Mouse (Mus musculus): ENCODE measurements around the gene Zbtb40. TPM values are rescaled to one million over a fixed set of nuclear protein-coding genes. Genes with fewer than 3 reads are reported as not detected.

Zbtb40 gene
- polyA plus RNA-seq, 1 experiment from 2014 or later: 4.1 TPM

- H3K36me3 ChIP-seq (ENCODE audit: control insufficient read depth, insufficient read depth, low read length): no peaks in the 10 kb centered on the region
- WGBS: 85% methylated on average over 8 of the region's 8 CpGs
- H3K4me1 ChIP-seq (ENCODE audit: control insufficient read depth, insufficient read depth, low read length): peaks cover 32% of the 10 kb centered on the region
These were observed 6.6 kb downstream of the Zbtb40 start for GRCm38 (mm10) chr4:137042039-137042438.

GRCm38 (mm10) chr4:137041161-137041621 lies 7.4 kb downstream of the Zbtb40 start:
- Histone ChIP-seq H3K9ac (ENCODE audit: low read depth, low read length) (no peak overlapping the region), H3K27ac (replicated peaks; ENCODE audit: low read depth, low read length) (no peak overlapping the region), H3K36me3 (ENCODE audit: control insufficient read depth, insufficient read depth, low read length) (no peaks in the 10 kb centered on the region), H3K9me3 (ENCODE audit: control insufficient read depth, low read length) (no peaks in the 10 kb centered on the region), H3K4me1 (ENCODE audit: control insufficient read depth, insufficient read depth, low read length) (peaks cover 32% of the 10 kb centered on the region), H3K4me3 (ENCODE audit: low read depth, low read length) (no peak overlapping the region), H3K4me2 (ENCODE audit: low read depth, low read length) (no peak overlapping the region), H3K27me3 (replicated peaks; ENCODE audit: control insufficient read depth, insufficient read depth, low read length) (no peaks in the 10 kb centered on the region)
- DNase-seq (ENCODE audit: low spot score): no peak
- 69% methylated on average over 10 of the region's 10 CpGs for WGBS
- ATAC-seq (ENCODE audit: low read depth): no peak

More at GRCm38 (mm10) chr4:137042039-137042438, 6.6 kb downstream of the Zbtb40 start:
- no peak for ATAC-seq (ENCODE audit: low read depth)
- no peak overlapping the region for H3K4me3 ChIP-seq (ENCODE audit: low read depth, low read length)
- DNase-seq (ENCODE audit: low spot score): no peak
- no peaks in the 10 kb centered on the region for H3K27me3 ChIP-seq (replicated peaks; ENCODE audit: control insufficient read depth, insufficient read depth, low read length)
- no peaks in the 10 kb centered on the region for H3K9me3 ChIP-seq (ENCODE audit: control insufficient read depth, low read length)
- H3K9ac ChIP-seq (ENCODE audit: low read depth, low read length): no peak overlapping the region
- no peak overlapping the region for H3K27ac ChIP-seq (replicated peaks; ENCODE audit: low read depth, low read length)
- no peak overlapping the region for H3K4me2 ChIP-seq (ENCODE audit: low read depth, low read length)

GRCm38 (mm10) chr4:137039441-137039840 lies 9.2 kb downstream of the Zbtb40 start:
- Histone ChIP-seq H3K4me2 (ENCODE audit: low read depth, low read length) (no peak overlapping the region), H3K9ac (ENCODE audit: low read depth, low read length) (no peak overlapping the region), H3K27me3 (replicated peaks; ENCODE audit: control insufficient read depth, insufficient read depth, low read length) (no peaks in the 10 kb centered on the region), H3K36me3 (ENCODE audit: control insufficient read depth, insufficient read depth, low read length) (no peaks in the 10 kb centered on the region), H3K27ac (replicated peaks; ENCODE audit: low read depth, low read length) (no peak overlapping the region), H3K4me3 (ENCODE audit: low read depth, low read length) (no peak overlapping the region), H3K4me1 (ENCODE audit: control insufficient read depth, insufficient read depth, low read length) (peaks cover 25% of the 10 kb centered on the region), H3K9me3 (ENCODE audit: control insufficient read depth, low read length) (no peaks in the 10 kb centered on the region)
- ATAC-seq (ENCODE audit: low read depth) (no peak), DNase-seq (ENCODE audit: low spot score) (no peak)
- WGBS: 94% methylated on average over 7 of the region's 7 CpGs

GRCm38 (mm10) chr4:137038501-137038900 lies 10.1 kb downstream of the Zbtb40 start:
- peaks cover 23% of the 10 kb centered on the region for H3K4me1 ChIP-seq (ENCODE audit: control insufficient read depth, insufficient read depth, low read length)
- ATAC-seq (ENCODE audit: low read depth) (peak; percentile 41; the same call in 1 of the 2 replicates), DNase-seq (ENCODE audit: low spot score) (no peak)
- no peaks in the 10 kb centered on the region for H3K27me3 ChIP-seq (replicated peaks; ENCODE audit: control insufficient read depth, insufficient read depth, low read length)
- 52% methylated on average over 3 of the region's 3 CpGs for WGBS
- no peak overlapping the region for H3K9ac ChIP-seq (ENCODE audit: low read depth, low read length)
- no peaks in the 10 kb centered on the region for H3K9me3 ChIP-seq (ENCODE audit: control insufficient read depth, low read length)
- H3K4me2 ChIP-seq (ENCODE audit: low read depth, low read length): no peak overlapping the region
- no peak overlapping the region for H3K4me3 ChIP-seq (ENCODE audit: low read depth, low read length)
- no peak overlapping the region for H3K27ac ChIP-seq (replicated peaks; ENCODE audit: low read depth, low read length)
- no peaks in the 10 kb centered on the region for H3K36me3 ChIP-seq (ENCODE audit: control insufficient read depth, insufficient read depth, low read length)

- 51% methylated on average over 8 of the region's 8 CpGs for WGBS
- no peak overlapping the region for H3K4me2 ChIP-seq (ENCODE audit: low read depth, low read length)
- no peaks in the 10 kb centered on the region for H3K9me3 ChIP-seq (ENCODE audit: control insufficient read depth, low read length)
- H3K4me1 ChIP-seq (ENCODE audit: control insufficient read depth, insufficient read depth, low read length): peaks cover 20% of the 10 kb centered on the region
- H3K27me3 ChIP-seq (replicated peaks; ENCODE audit: control insufficient read depth, insufficient read depth, low read length): no peaks in the 10 kb centered on the region
- H3K27ac ChIP-seq (replicated peaks; ENCODE audit: low read depth, low read length): no peak overlapping the region
- H3K4me3 ChIP-seq (ENCODE audit: low read depth, low read length): no peak overlapping the region
- peak; percentile 56 for DNase-seq (ENCODE audit: low spot score)
- H3K36me3 ChIP-seq (ENCODE audit: control insufficient read depth, insufficient read depth, low read length): no peaks in the 10 kb centered on the region
- ATAC-seq (ENCODE audit: low read depth): peak; percentile 61; the same call in 1 of the 2 replicates
- H3K9ac ChIP-seq (ENCODE audit: low read depth, low read length): no peak overlapping the region
These were observed 10.5 kb downstream of the Zbtb40 start for GRCm38 (mm10) chr4:137038096-137038495.

GRCm38 (mm10) chr4:137033115-137033887 lies 15.3 kb downstream of the Zbtb40 start:
- 50% methylated on average over 7 of the region's 7 CpGs for WGBS
- no peak overlapping the region for H3K9ac ChIP-seq (ENCODE audit: low read depth, low read length)
- DNase-seq (ENCODE audit: low spot score) (peak; percentile 79), ATAC-seq (ENCODE audit: low read depth) (peak; percentile 53)
- no peaks in the 10 kb centered on the region for H3K36me3 ChIP-seq (ENCODE audit: control insufficient read depth, insufficient read depth, low read length)
- H3K9me3 ChIP-seq (ENCODE audit: control insufficient read depth, low read length): no peaks in the 10 kb centered on the region
- H3K4me3 ChIP-seq (ENCODE audit: low read depth, low read length): no peak overlapping the region
- peaks cover 16% of the 10 kb centered on the region for H3K4me1 ChIP-seq (ENCODE audit: control insufficient read depth, insufficient read depth, low read length)
- peak overlapping the region; percentile 31; the same call in 1 of the 2 replicates for H3K27ac ChIP-seq (replicated peaks; ENCODE audit: low read depth, low read length)
- no peaks in the 10 kb centered on the region for H3K27me3 ChIP-seq (replicated peaks; ENCODE audit: control insufficient read depth, insufficient read depth, low read length)
- H3K4me2 ChIP-seq (ENCODE audit: low read depth, low read length): no peak overlapping the region

GRCm38 (mm10) chr4:137032456-137032855 lies 16.1 kb downstream of the Zbtb40 start:
- Histone ChIP-seq H3K9ac (ENCODE audit: low read depth, low read length) (no peak overlapping the region), H3K4me1 (ENCODE audit: control insufficient read depth, insufficient read depth, low read length) (peaks cover 11% of the 10 kb centered on the region), H3K36me3 (ENCODE audit: control insufficient read depth, insufficient read depth, low read length) (no peaks in the 10 kb centered on the region), H3K9me3 (ENCODE audit: control insufficient read depth, low read length) (no peaks in the 10 kb centered on the region), H3K27me3 (replicated peaks; ENCODE audit: control insufficient read depth, insufficient read depth, low read length) (no peaks in the 10 kb centered on the region), H3K4me3 (ENCODE audit: low read depth, low read length) (no peak overlapping the region), H3K27ac (replicated peaks; ENCODE audit: low read depth, low read length) (no peak overlapping the region), H3K4me2 (ENCODE audit: low read depth, low read length) (no peak overlapping the region)
- DNase-seq (ENCODE audit: low spot score) (no peak), ATAC-seq (ENCODE audit: low read depth) (no peak)
- 80% methylated on average over 4 of the region's 4 CpGs for WGBS

- Histone ChIP-seq H3K27ac (replicated peaks; ENCODE audit: low read depth, low read length) (no peak overlapping the region), H3K9ac (ENCODE audit: low read depth, low read length) (no peak overlapping the region), H3K9me3 (ENCODE audit: control insufficient read depth, low read length) (no peaks in the 10 kb centered on the region), H3K27me3 (replicated peaks; ENCODE audit: control insufficient read depth, insufficient read depth, low read length) (no peaks in the 10 kb centered on the region), H3K4me3 (ENCODE audit: low read depth, low read length) (no peak overlapping the region), H3K4me2 (ENCODE audit: low read depth, low read length) (no peak overlapping the region), H3K4me1 (ENCODE audit: control insufficient read depth, insufficient read depth, low read length) (peaks cover 11% of the 10 kb centered on the region), H3K36me3 (ENCODE audit: control insufficient read depth, insufficient read depth, low read length) (no peaks in the 10 kb centered on the region)
- 72% methylated on average over 7 of the region's 7 CpGs for WGBS
- no peak for ATAC-seq (ENCODE audit: low read depth)
- no peak for DNase-seq (ENCODE audit: low spot score)
These were observed 17.3 kb downstream of the Zbtb40 start for GRCm38 (mm10) chr4:137031319-137031718.

GRCm38 (mm10) chr4:137029348-137029747 lies 19.3 kb downstream of the Zbtb40 start:
- Histone ChIP-seq H3K27me3 (replicated peaks; ENCODE audit: control insufficient read depth, insufficient read depth, low read length) (no peaks in the 10 kb centered on the region), H3K36me3 (ENCODE audit: control insufficient read depth, insufficient read depth, low read length) (no peaks in the 10 kb centered on the region), H3K27ac (replicated peaks; ENCODE audit: low read depth, low read length) (no peak overlapping the region), H3K9ac (ENCODE audit: low read depth, low read length) (no peak overlapping the region), H3K4me3 (ENCODE audit: low read depth, low read length) (no peak overlapping the region), H3K4me2 (ENCODE audit: low read depth, low read length) (no peak overlapping the region), H3K9me3 (ENCODE audit: control insufficient read depth, low read length) (no peaks in the 10 kb centered on the region), H3K4me1 (ENCODE audit: control insufficient read depth, insufficient read depth, low read length) (peaks cover 11% of the 10 kb centered on the region)
- ATAC-seq (ENCODE audit: low read depth) (no peak), DNase-seq (ENCODE audit: low spot score) (no peak)
- WGBS: 67% methylated on average over 8 of the region's 8 CpGs

Measured in embryonic facial prominence, embryonic 14.5 days (tissue).